Mouse (Mus musculus) midbrain, embryonic 15.5 days (tissue): ENCODE results near the gene Kcnf1. TPM values are rescaled to one million over a fixed set of nuclear protein-coding genes. Genes with fewer than 3 reads are reported as not detected.
"Not testable (repeated sequence)": the region's sequence is repeated elsewhere in the genome, so short reads cannot be mapped to it uniquely, and the experiment has no call there.

Source experiments
- ATAC-seq: fragments of 200-750 bp; cut with Nextera tagmentation; replicated peaks from 2 replicates; pipeline ENCODE4 v1.8.0; 2017; ENCODE audit warnings: moderate TSS enrichment
- H3K27ac ChIP-seq: fragments of 300-500 bp; sonication (generic); 2 replicates; pipeline ENCODE4 v1.5.1; 2015; ENCODE audit warnings: mild to moderate bottlenecking, inconsistent platforms
- H3K27me3 ChIP-seq: fragments of 300-500 bp; sonication (generic); replicated peaks from 2 replicates; pipeline ENCODE4 v1.6.1; 2015; ENCODE audit warnings: inconsistent platforms
- H3K36me3 ChIP-seq: fragments of 300-500 bp; sonication (generic); replicated peaks from 2 replicates; pipeline ENCODE4 v1.6.1; 2015; ENCODE audit warnings: inconsistent platforms
- H3K4me1 ChIP-seq: fragments of 300-500 bp; sonication (generic); 2 replicates; pipeline ENCODE4 v1.6.1; 2015; ENCODE audit warnings: inconsistent platforms
- H3K4me2 ChIP-seq: fragments of 300-500 bp; sonication (generic); 2 replicates; pipeline ENCODE4 v1.6.1; 2015; ENCODE audit warnings: inconsistent platforms, mild to moderate bottlenecking, moderate library complexity
- H3K4me3 ChIP-seq: fragments of 300-500 bp; sonication (generic); 2 replicates; pipeline ENCODE4 v1.5.1; 2015; ENCODE audit warnings: mild to moderate bottlenecking, inconsistent platforms
- H3K9ac ChIP-seq: fragments of 300-500 bp; sonication (generic); 2 replicates; pipeline ENCODE4 v1.6.1; 2015; ENCODE audit warnings: mild to moderate bottlenecking, inconsistent platforms
- H3K9me3 ChIP-seq: fragments of 300-500 bp; sonication (generic); 2 replicates; pipeline ENCODE4 v1.6.1; 2016; ENCODE audit warnings: inconsistent platforms
- WGBS: fragments of 180-500 bp; shearing (Covaris S2); methylation state at CpG from one replicate; pipeline ENCODE4 v1.1.7; 2015; ENCODE audit warnings: mixed read lengths; 5-methylcytosine and 5-hydroxymethylcytosine counted together
- polyA plus RNA-seq: library from polyadenylated mRNA; unstranded; fragments of >200 nt; fragmentation: Nextera tagmentation; extraction: Ambion mirVana; gene quantifications from 2 replicates; pipeline ENCODE4 v1.2.1, GENCODE M21; 2015

Kcnf1 gene
- polyA plus RNA-seq, 1 experiment from 2014 or later, result 5.5 TPM

DNA sequence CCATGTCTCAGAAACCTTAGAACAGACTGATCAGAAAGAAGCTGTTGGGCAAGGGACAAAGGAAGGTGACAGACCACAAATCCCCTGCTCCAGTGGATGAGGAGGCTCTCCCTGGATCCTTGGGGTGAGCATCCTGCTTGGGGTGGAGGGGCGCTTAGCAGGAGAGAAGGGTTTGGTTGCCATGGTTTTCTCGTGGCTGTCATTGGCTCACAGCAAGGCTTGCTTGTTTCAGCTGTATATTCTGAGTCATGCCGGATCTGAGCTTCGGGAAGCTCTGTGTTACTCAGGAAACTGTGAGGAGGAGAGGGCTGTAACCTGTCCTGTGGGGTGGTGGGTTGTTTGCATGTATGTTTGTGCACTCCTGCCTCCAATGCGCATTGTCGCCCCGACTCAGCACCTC, 23.8 kb downstream of the Kcnf1 start:
- H3K36me3 ChIP-seq, result no peaks in the 10 kb centered on the region
- no peaks in the 10 kb centered on the region for H3K27me3 ChIP-seq
- no peaks in the 10 kb centered on the region for H3K4me1 ChIP-seq
- no peak overlapping the region for H3K4me3 ChIP-seq
- H3K27ac ChIP-seq, result no peak overlapping the region
- H3K9me3 ChIP-seq, result no peaks in the 10 kb centered on the region
- ATAC-seq, result 0 out of 2 replicates have a peak, but pooled peaks have one; percentile 43
- WGBS, result 51% methylated on average over 7 of the region's 7 CpGs
- no peak overlapping the region for H3K4me2 ChIP-seq
- H3K9ac ChIP-seq, result no peak overlapping the region

DNA sequence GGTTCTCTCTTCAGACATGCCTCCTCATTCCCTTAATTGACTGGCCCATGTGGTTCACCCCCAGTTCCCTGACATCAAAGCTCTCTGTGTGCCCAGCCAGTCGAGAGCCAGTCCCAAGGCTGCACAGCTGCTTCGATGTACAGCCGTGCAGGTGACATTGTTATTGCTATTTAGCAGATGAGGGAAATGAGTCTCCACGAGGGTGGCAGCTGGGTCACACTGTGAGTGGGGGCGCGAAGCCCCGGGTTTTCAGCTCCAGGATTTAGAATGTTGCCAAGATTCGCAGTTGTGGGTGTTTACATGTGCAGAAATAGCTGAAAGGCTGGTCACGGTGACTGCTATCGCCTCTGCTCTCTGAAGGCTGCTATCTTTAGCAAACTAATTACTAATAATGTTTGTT, 27.8 kb downstream of the Kcnf1 start:
- H3K27me3 ChIP-seq, result no peaks in the 10 kb centered on the region
- H3K4me2 ChIP-seq, result no peak overlapping the region
- H3K4me1 ChIP-seq, result no peaks in the 10 kb centered on the region
- 62% methylated on average over 10 of the region's 10 CpGs for WGBS
- no peaks in the 10 kb centered on the region for H3K9me3 ChIP-seq
- no peaks in the 10 kb centered on the region for H3K36me3 ChIP-seq
- H3K9ac ChIP-seq, result no peak overlapping the region
- H3K4me3 ChIP-seq, result no peak overlapping the region
- H3K27ac ChIP-seq, result no peak overlapping the region
- ATAC-seq, result no peak

DNA sequence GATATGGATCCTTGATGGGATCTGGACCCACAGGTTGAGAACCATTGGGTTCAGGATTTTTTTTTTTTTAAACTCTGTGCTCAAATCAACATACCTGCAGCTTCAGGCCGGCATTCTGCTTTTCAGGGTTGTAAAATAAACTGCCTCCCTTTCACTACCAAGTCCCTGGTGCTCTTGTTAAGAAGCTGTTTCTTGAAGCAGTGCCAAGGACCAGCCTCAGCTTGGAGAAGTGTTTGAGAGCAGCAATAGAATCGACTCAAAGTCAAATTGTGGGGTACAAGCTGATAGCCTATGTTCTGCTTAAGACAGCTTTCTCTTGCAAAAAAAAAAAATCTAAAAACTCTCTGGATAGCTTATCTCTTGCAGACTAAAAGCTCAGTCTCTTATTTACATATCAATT, 34.9 kb downstream of the Kcnf1 start:
- Histone ChIP-seq H3K9me3 (no peaks in the 10 kb centered on the region), H3K4me3 (no peak overlapping the region), H3K36me3 (no peaks in the 10 kb centered on the region), H3K4me1 (no peaks in the 10 kb centered on the region), H3K9ac (no peak overlapping the region), H3K27me3 (no peaks in the 10 kb centered on the region), H3K4me2 (no peak overlapping the region), H3K27ac (no peak overlapping the region)
- WGBS, result 16% methylated on average over 2 of the region's 2 CpGs
- no peak for ATAC-seq

DNA sequence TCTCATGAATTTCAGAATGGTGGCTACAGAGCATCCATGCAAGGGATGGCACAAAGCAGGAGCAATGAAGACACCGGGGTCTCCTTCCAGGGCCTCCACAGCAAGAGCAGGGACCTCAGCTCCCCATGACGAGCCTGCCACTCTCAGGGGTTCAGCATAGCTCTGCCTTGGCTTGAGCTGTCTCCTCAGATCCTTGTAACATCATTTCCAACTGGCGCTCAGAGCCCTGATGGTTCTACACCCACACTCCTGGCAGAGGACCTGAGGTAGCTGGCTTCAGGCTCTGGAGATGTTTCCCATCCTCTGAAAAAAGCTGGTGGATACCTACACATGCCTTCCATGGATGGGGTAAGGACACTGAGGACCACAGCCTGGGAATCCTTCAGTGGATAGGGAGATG, 36.3 kb downstream of the Kcnf1 start:
- WGBS, result 91% methylated on average over 3 of the region's 3 CpGs
- Histone ChIP-seq H3K36me3 (no peaks in the 10 kb centered on the region), H3K4me1 (no peaks in the 10 kb centered on the region), H3K27ac (no peak overlapping the region), H3K27me3 (no peaks in the 10 kb centered on the region), H3K4me2 (no peak overlapping the region), H3K9me3 (no peaks in the 10 kb centered on the region), H3K9ac (no peak overlapping the region), H3K4me3 (no peak overlapping the region)
- no peak for ATAC-seq

DNA sequence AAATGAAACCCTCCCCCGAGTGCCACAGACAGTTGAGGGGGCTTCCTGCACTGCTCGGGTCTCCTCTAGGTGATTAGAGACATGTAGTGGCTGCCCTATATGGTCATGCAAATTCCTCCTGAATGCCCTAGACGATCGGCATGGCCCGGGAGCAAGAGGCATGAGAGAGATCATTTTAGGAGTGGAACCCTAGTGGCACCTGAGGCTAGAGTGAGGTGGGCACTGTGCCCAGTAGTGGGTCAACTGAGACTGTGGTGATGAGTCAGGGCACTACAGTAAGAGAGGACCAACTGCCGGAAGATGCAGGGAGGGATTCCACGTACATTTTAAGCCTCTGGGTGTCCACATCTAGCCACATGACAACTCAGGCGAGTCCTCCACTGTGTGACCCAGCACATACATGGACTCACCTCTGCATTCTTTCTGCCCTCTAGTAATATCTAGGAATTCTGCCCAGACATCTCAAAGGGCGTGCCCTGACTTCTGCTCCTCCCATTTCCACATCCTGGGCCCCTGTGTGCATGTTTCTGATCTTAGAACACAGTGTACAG, 42.1 kb downstream of the Kcnf1 start:
- 81% methylated on average over 9 of the region's 9 CpGs for WGBS
- Histone ChIP-seq H3K4me3 (no peak overlapping the region), H3K4me2 (no peak overlapping the region), H3K9me3 (no peaks in the 10 kb centered on the region), H3K4me1 (no peaks in the 10 kb centered on the region), H3K27ac (no peak overlapping the region), H3K36me3 (no peaks in the 10 kb centered on the region), H3K27me3 (no peaks in the 10 kb centered on the region), H3K9ac (no peak overlapping the region)
- ATAC-seq, result no peak

DNA sequence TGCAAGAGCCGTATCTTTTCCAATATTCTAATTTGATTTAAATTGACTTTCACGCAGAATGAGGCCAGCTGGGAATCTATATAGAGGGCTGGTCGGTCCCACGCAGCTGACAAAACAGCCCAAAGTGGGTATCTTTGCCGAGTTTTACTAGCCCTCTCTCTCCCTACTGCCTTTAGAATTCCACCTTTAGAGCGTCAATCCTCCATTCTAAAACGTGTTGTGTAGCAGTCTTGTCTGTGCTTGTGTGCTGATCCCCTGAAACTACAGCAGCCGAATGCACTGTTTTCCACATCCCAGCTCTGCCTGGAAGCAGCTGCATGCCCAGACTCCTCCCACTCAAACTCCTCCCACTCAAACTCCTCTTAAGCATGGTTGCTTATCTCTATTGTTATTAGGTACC, 44.4 kb downstream of the Kcnf1 start:
- Histone ChIP-seq H3K4me1 (no peaks in the 10 kb centered on the region), H3K9me3 (no peaks in the 10 kb centered on the region), H3K9ac (no peak overlapping the region), H3K27me3 (no peaks in the 10 kb centered on the region), H3K27ac (no peak overlapping the region), H3K4me2 (no peak overlapping the region), H3K4me3 (no peak overlapping the region), H3K36me3 (no peaks in the 10 kb centered on the region)
- ATAC-seq, result no peak
- WGBS, result 54% methylated on average over 8 of the region's 8 CpGs

DNA sequence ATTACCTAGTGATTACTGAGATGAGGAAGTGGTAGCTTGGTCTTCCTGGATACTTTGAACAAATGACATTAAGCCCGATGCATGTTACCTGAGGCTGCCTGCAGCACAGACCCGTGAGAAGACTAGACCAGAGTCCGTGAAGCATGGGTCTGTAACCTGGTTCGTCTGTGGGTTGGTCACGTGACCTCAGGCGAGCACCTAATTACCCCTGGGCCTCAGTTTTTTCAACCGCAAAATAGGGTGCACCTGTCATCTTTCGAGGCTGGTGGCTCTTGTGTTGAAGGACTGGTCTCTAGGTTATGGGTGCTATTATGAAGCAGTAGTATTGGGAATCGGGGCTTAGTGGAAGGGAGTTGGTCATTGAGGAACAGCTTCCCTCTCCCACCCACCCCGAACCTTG, 45.1 kb downstream of the Kcnf1 start:
- WGBS, result 90% methylated on average over 10 of the region's 10 CpGs
- H3K36me3 ChIP-seq, result no peaks in the 10 kb centered on the region
- H3K9ac ChIP-seq, result no peak overlapping the region
- no peak for ATAC-seq
- no peak overlapping the region for H3K27ac ChIP-seq
- H3K27me3 ChIP-seq, result no peaks in the 10 kb centered on the region
- H3K4me2 ChIP-seq, result no peak overlapping the region
- H3K4me1 ChIP-seq, result no peaks in the 10 kb centered on the region
- no peak overlapping the region for H3K4me3 ChIP-seq
- H3K9me3 ChIP-seq, result no peaks in the 10 kb centered on the region

DNA sequence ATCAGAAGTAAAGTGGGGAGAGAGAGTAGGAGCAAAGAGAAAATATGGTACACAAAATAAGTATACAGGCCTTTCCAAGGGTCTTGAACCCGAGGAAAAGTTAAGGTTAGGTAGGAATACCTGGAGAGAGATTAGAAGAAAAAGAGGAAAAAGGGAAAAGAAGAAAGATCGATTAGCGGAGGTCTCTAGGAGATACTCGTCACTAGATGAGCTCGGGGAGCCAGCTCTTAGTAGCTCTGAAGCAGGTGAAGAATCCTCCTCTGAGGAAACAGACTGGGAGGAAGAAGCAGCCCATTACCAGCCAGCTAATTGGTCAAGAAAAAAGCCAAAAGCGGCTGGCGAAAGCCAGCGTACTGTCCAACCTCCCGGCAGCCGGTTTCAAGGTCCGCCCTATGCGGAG, 53.8 kb downstream of the Kcnf1 start:
- H3K27ac ChIP-seq, H3K9ac ChIP-seq, H3K4me3 ChIP-seq, ATAC-seq, H3K36me3 ChIP-seq, H3K27me3 ChIP-seq, H3K4me2 ChIP-seq, H3K9me3 ChIP-seq, H3K4me1 ChIP-seq: not testable (repeated sequence)
- 97% methylated on average over 8 of the region's 12 CpGs for WGBS

Other genes with a start within 250 kb of the Kcnf1 start
- gene Pqlc3, start 176.5 kb downstream of the Kcnf1 start, polyA plus RNA-seq, result 2.4 and 2.6 TPM in 2 replicates
- 5.2 and 5.4 TPM in 2 replicates for gene 2410004P03Rik, start 165.2 kb downstream of the Kcnf1 start, polyA plus RNA-seq
- 270 and 273 TPM in 2 replicates for gene Pdia6, start 89.7 kb upstream of the Kcnf1 start, polyA plus RNA-seq
- gene Atp6v1c2, start 152.5 kb upstream of the Kcnf1 start, polyA plus RNA-seq, result 0.59 and 0.75 TPM in 2 replicates
- 20.7 and 21.6 TPM in 2 replicates for gene Nol10, start 171.6 kb upstream of the Kcnf1 start, polyA plus RNA-seq